Comparison of ENCODE assay signal across 15 mouse cellular contexts in genomic region chr4:156135801-156136200, GRCm38 (mm10). TPM values are rescaled to one million over a fixed set of nuclear protein-coding genes. Genes with fewer than 3 reads are reported as not detected.
"Had no signal": no experiment of that assay in that cellular context is flagged by ENCODE, and none has a peak within 500 bp of the region (broad histone marks: within the 10 kb centered on the region; RNA-seq: fewer than 3 reads in every experiment).

No protein-coding gene starts in this region.

- H3K4me2 ChIP-seq: lung, embryonic 14.5 days; midbrain, embryonic 11.5 days; midbrain, embryonic 13.5 days; midbrain, embryonic 15.5 days; neural tube, embryonic 12.5 days; stomach, embryonic 15.5 days had no signal

- ATAC-seq: midbrain, embryonic 13.5 days; midbrain, embryonic 15.5 days had no signal

- H3K27ac ChIP-seq: midbrain, embryonic 13.5 days; midbrain, embryonic 15.5 days; neural tube, embryonic 12.5 days; stomach, embryonic 15.5 days; stomach, postnatal 0 days had no signal

- H3K36me3 ChIP-seq: midbrain, embryonic 13.5 days; midbrain, embryonic 15.5 days; neural tube, embryonic 12.5 days; stomach, embryonic 15.5 days had no signal

- H3K4me1 ChIP-seq: midbrain, embryonic 15.5 days; neural tube, embryonic 12.5 days had no signal

- H3K9me3 ChIP-seq: midbrain, embryonic 15.5 days; neural tube, embryonic 12.5 days; stomach, embryonic 15.5 days had no signal

- DNase-seq: lung, adult 18-20 months; lung, embryonic 14.5 days; lung, postnatal 10 days; lung, postnatal 4 days; right cerebral cortex, postnatal 14 days; thymus, adult 2 months; thymus, postnatal 4 days had no signal

- H3K27me3 ChIP-seq: midbrain, embryonic 13.5 days; midbrain, embryonic 15.5 days; neural tube, embryonic 12.5 days; stomach, embryonic 15.5 days had no signal

- H3K4me3 ChIP-seq: megakaryocyte, embryonic 14.5 days; midbrain, embryonic 13.5 days; midbrain, embryonic 15.5 days; neural tube, embryonic 12.5 days; stomach, embryonic 15.5 days had no signal

- H3K9ac ChIP-seq: lung, embryonic 14.5 days; midbrain, embryonic 13.5 days; midbrain, embryonic 15.5 days; neural tube, embryonic 12.5 days; stomach, embryonic 15.5 days had no signal

RNA-seq across cellular contexts. Expression of gene Rnf223, which starts 5.5 kb away (rescaled TPM):
- total RNA-seq: monocyte, adult 5-6 weeks had no signal
